8 mouse cellular contexts compared by ENCODE assay signal in genomic region chr9:63968592-63968991, GRCm38 (mm10). TPM values are rescaled to one million over a fixed set of nuclear protein-coding genes. Genes with fewer than 3 reads are reported as not detected.
DNase-seq lines count a peak whose midpoint lies in the region; ATAC-seq lines count a peak whose summit lies in the region.

No protein-coding gene starts in this region.

- intact Hi-C loops in gastrocnemius, postnatal 36 days (cut with DNase I): no loop called here

- WGBS in midbrain, embryonic 10.5 days: 85% methylated on average over 9 of the region's 9 CpGs
- 88% methylated on average over 9 of the region's 9 CpGs for WGBS in midbrain, embryonic 11.5 days
- WGBS in intestine, embryonic 14.5 days: 32% methylated on average over 9 of the region's 9 CpGs
- 83% methylated on average over 9 of the region's 9 CpGs for WGBS in limb, embryonic 10.5 days

- H3K4me1 ChIP-seq in midbrain, embryonic 10.5 days: peaks cover 70% of the 10 kb centered on the region
- peaks cover 6% of the 10 kb centered on the region for H3K4me1 ChIP-seq in midbrain, embryonic 11.5 days (ENCODE audit: control insufficient read depth, insufficient read depth, low read length)
- peaks cover 82% of the 10 kb centered on the region for H3K4me1 ChIP-seq in intestine, embryonic 14.5 days (replicated peaks; ENCODE audit: control insufficient read depth, insufficient read depth, low read length)
- peaks cover 89% of the 10 kb centered on the region for H3K4me1 ChIP-seq in limb, embryonic 10.5 days

- no peaks in the 10 kb centered on the region for H3K27me3 ChIP-seq in midbrain, embryonic 10.5 days (ENCODE audit: low read depth, poor library complexity, severe bottlenecking)
- no peaks in the 10 kb centered on the region for H3K27me3 ChIP-seq in midbrain, embryonic 11.5 days (ENCODE audit: control insufficient read depth, insufficient read depth, low read length)
- no peaks in the 10 kb centered on the region for H3K27me3 ChIP-seq in intestine, embryonic 14.5 days (replicated peaks; ENCODE audit: control insufficient read depth, insufficient read depth, low read length)
- no peaks in the 10 kb centered on the region for H3K27me3 ChIP-seq in limb, embryonic 10.5 days (ENCODE audit: low read depth, poor library complexity, severe bottlenecking)

- H3K36me3 ChIP-seq in midbrain, embryonic 10.5 days: peaks cover 7% of the 10 kb centered on the region; the same call in 1 of the 2 replicates
- H3K36me3 ChIP-seq in midbrain, embryonic 11.5 days (ENCODE audit: control insufficient read depth, insufficient read depth, low read length): no peaks in the 10 kb centered on the region
- no peaks in the 10 kb centered on the region; the same call in 1 of the 2 replicates for H3K36me3 ChIP-seq in intestine, embryonic 14.5 days (ENCODE audit: control insufficient read depth, insufficient read depth, low read length)
- H3K36me3 ChIP-seq in limb, embryonic 10.5 days: peaks cover 43% of the 10 kb centered on the region

- no peak overlapping the region for H3K4me2 ChIP-seq in midbrain, embryonic 11.5 days
- H3K4me2 ChIP-seq in intestine, embryonic 14.5 days (ENCODE audit: low read length): no peak overlapping the region

- DNase-seq in midbrain, embryonic 10.5 days (ENCODE audit: low spot score): no peak
- DNase-seq in midbrain, embryonic 11.5 days (ENCODE audit: low spot score, missing footprints): no peak
- peak; percentile 95 to 97 for DNase-seq in cerebellum, postnatal 14 days
- DNase-seq in gastrocnemius, postnatal 36 days: peak; percentile 77 to 90
- DNase-seq in intestine, embryonic 14.5 days (ENCODE audit: low spot score): no peak
- no peak for DNase-seq in limb, embryonic 10.5 days (ENCODE audit: low spot score)
- peak; percentile 18 to 22 for DNase-seq in right cerebral cortex, adult 2 months (ENCODE audit: low spot score in 2 of 2)
- DNase-seq in c-Kit-positive CD71-positive TER-119-positive erythroid progenitor cells, embryonic 14.5 days (ENCODE audit: low spot score): no peak

- no peak overlapping the region for H3K4me3 ChIP-seq in midbrain, embryonic 10.5 days
- no peak overlapping the region for H3K4me3 ChIP-seq in midbrain, embryonic 11.5 days (ENCODE audit: low read depth, low read length)
- no peak overlapping the region for H3K4me3 ChIP-seq in intestine, embryonic 14.5 days (ENCODE audit: low read depth, low read length)
- no peak overlapping the region for H3K4me3 ChIP-seq in limb, embryonic 10.5 days

- no peak for ATAC-seq in midbrain, embryonic 11.5 days (ENCODE audit: low FRiP score)
- no peak for ATAC-seq in intestine, embryonic 14.5 days (replicated peaks; ENCODE audit: low FRiP score, low TSS enrichment, low read depth)

- peak overlapping the region; percentile 23; the same call in 1 of the 2 replicates for H3K27ac ChIP-seq in midbrain, embryonic 10.5 days (replicated peaks)
- H3K27ac ChIP-seq in midbrain, embryonic 11.5 days (ENCODE audit: low read depth, low read length): no peak overlapping the region
- H3K27ac ChIP-seq in intestine, embryonic 14.5 days (ENCODE audit: low read depth): peak overlapping the region; percentile 90
- peak overlapping the region; percentile 54 for H3K27ac ChIP-seq in limb, embryonic 10.5 days

- no peak overlapping the region for H3K9ac ChIP-seq in midbrain, embryonic 11.5 days (ENCODE audit: low read length)
- no peak overlapping the region for H3K9ac ChIP-seq in intestine, embryonic 14.5 days (ENCODE audit: low read length)

- H3K9me3 ChIP-seq in midbrain, embryonic 10.5 days (replicated peaks): no peaks in the 10 kb centered on the region
- H3K9me3 ChIP-seq in midbrain, embryonic 11.5 days (ENCODE audit: control insufficient read depth, low read length): no peaks in the 10 kb centered on the region
- H3K9me3 ChIP-seq in intestine, embryonic 14.5 days (ENCODE audit: control insufficient read depth, low read length): no peaks in the 10 kb centered on the region
- H3K9me3 ChIP-seq in limb, embryonic 10.5 days (replicated peaks): no peaks in the 10 kb centered on the region

RNA-seq across cellular contexts. Expression of gene Smad6, which starts 53.3 kb away (rescaled TPM):
- polyA plus RNA-seq in midbrain, embryonic 10.5 days (2016; fragmentation: Nextera tagmentation; extraction: Ambion mirVana): 3.8 and 4.4 TPM in 2 replicates
- 3.9 and 4.0 TPM in 2 replicates for polyA plus RNA-seq in midbrain, embryonic 11.5 days (2014; fragmentation: Nextera tagmentation; extraction: Ambion mirVana)
- 1 to 10 TPM; 3.3 to 4.0 TPM for total RNA-seq in gastrocnemius, postnatal 36 days (2021)
- polyA plus RNA-seq in intestine, embryonic 14.5 days (2014; fragmentation: Nextera tagmentation; extraction: Ambion mirVana): 8.5 and 9.3 TPM in 2 replicates
- 10.9 and 11.4 TPM in 2 replicates for polyA plus RNA-seq in limb, embryonic 10.5 days (2016; fragmentation: Nextera tagmentation; extraction: Ambion mirVana)

Comparison
In these comparisons a context has a peak if more than half of its experiments do, and no peak if none do; other contexts are left out.
1. DNase-seq: peak in cerebellum, postnatal 14 days (2 of 2), gastrocnemius, postnatal 36 days (2 of 2) and right cerebral cortex, adult 2 months (2 of 2); none in midbrain, embryonic 10.5 days (single experiment), midbrain, embryonic 11.5 days (single experiment), intestine, embryonic 14.5 days (single experiment), limb, embryonic 10.5 days (single experiment) and c-Kit-positive CD71-positive TER-119-positive erythroid progenitor cells, embryonic 14.5 days (single experiment).